Mouse (Mus musculus): ENCODE results near the gene Sla2.
"Not testable (repeated sequence)": the region's sequence is repeated elsewhere in the genome, so short reads cannot be mapped to it uniquely, and the experiment has no call there.

- TF ChIP-seq GATA1, TAL1 (IDR thresholded peaks at IDR 0.05; ENCODE audit: low read length): not testable (repeated sequence)
Measured at GRCm38 (mm10) chr2:156902411-156902810, 15.4 kb upstream of the Sla2 start.
